Mouse (Mus musculus) forebrain, embryonic 11.5 days (tissue): ENCODE data around the gene Gm7271. TPM values are rescaled to one million over a fixed set of nuclear protein-coding genes. Genes with fewer than 3 reads are reported as not detected.

ENCODE experiments used
- ATAC-seq: fragments of 200-750 bp; cut with Nextera tagmentation; replicated peaks from 2 replicates; pipeline ENCODE4 v1.8.0; 2017; ENCODE audit warnings: moderate TSS enrichment; ENCODE audit not compliant: low FRiP score
- DNase-seq: peaks from one replicate; pipeline ENCODE4 v3.0.0-alpha.2; 2017; ENCODE audit warnings: low spot score
- H3K27ac ChIP-seq: fragments of 300-500 bp; sonication (generic); 2 replicates; pipeline ENCODE4 v1.5.1; 2014; ENCODE audit warnings: low read depth, low read length
- H3K27me3 ChIP-seq: fragments of 300-500 bp; sonication (generic); 2 replicates; pipeline ENCODE4 v1.6.1; 2014; ENCODE audit warnings: mild to moderate bottlenecking, low read length, mixed read lengths; ENCODE audit not compliant: control insufficient read depth, insufficient read depth
- H3K36me3 ChIP-seq: fragments of 300-500 bp; sonication (generic); 2 replicates; pipeline ENCODE4 v1.6.1; 2014; ENCODE audit warnings: mild to moderate bottlenecking, low read length, moderate library complexity, mixed read lengths; ENCODE audit not compliant: control insufficient read depth, insufficient read depth
- H3K4me1 ChIP-seq: fragments of 300-500 bp; sonication (generic); replicated peaks from 2 replicates; pipeline ENCODE4 v1.6.1; 2014; ENCODE audit warnings: low read length, mixed read lengths; ENCODE audit not compliant: control insufficient read depth, insufficient read depth
- H3K4me2 ChIP-seq: fragments of 300-500 bp; sonication (generic); 2 replicates; pipeline ENCODE4 v1.6.1; 2014; ENCODE audit warnings: low read depth, mild to moderate bottlenecking, low read length, moderate library complexity, mixed read lengths; ENCODE audit not compliant: severe bottlenecking
- H3K4me3 ChIP-seq: fragments of 300-500 bp; sonication (generic); 2 replicates; pipeline ENCODE4 v1.5.1; 2014; ENCODE audit warnings: low read depth, low read length
- H3K9ac ChIP-seq: fragments of 300-500 bp; sonication (generic); 2 replicates; pipeline ENCODE4 v1.6.1; 2014; ENCODE audit warnings: low read length
- H3K9me3 ChIP-seq: fragments of 300-500 bp; sonication (generic); 2 replicates; pipeline ENCODE4 v1.6.1; 2016; ENCODE audit warnings: low read length, mixed read lengths; ENCODE audit not compliant: control insufficient read depth
- WGBS: fragments of 180-500 bp; shearing (Covaris S2); extraction: QIAGEN DNeasy Blood & Tissue Kit; methylation state at CpG from one replicate; pipeline ENCODE4 v1.1.7; 2014; 5-methylcytosine and 5-hydroxymethylcytosine counted together
- polyA plus RNA-seq: library from polyadenylated mRNA; unstranded; fragments of >200 nt; fragmentation: Nextera tagmentation; extraction: Ambion mirVana; gene quantifications from 2 replicates; pipeline ENCODE4 v1.2.1, GENCODE M21; 2014

The Gm7271 gene
- polyA plus RNA-seq, 1 experiment from 2014 or later = not detected

DNA sequence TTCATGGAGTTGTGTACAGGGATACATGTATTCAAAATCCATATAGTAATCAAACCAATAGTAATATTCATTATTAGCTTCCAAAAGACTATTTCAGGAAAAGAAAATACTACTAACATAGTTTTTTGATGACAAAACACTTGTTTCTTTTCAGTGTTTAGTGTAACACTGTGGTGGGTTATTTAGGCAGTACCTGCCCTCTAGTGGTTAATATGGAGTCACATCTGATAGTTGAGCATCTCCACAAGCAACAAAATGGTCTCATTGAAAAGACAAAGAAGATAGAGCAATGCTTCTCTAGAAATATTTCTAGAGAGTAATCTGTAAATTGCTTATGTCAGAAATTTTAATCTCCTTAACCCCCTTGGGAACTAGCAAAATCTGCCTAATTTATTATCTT is 57.0 kb downstream of the Gm7271 start:
- ATAC-seq (no peak), DNase-seq (no peak)
- Histone ChIP-seq H3K4me3 (no peak overlapping the region), H3K27ac (no peak overlapping the region), H3K9me3 (no peaks in the 10 kb centered on the region), H3K4me2 (no peak overlapping the region), H3K27me3 (no peaks in the 10 kb centered on the region), H3K4me1 (no peaks in the 10 kb centered on the region), H3K36me3 (peaks cover 4% of the 10 kb centered on the region; the same call in 1 of the 2 replicates), H3K9ac (no peak overlapping the region)

DNA sequence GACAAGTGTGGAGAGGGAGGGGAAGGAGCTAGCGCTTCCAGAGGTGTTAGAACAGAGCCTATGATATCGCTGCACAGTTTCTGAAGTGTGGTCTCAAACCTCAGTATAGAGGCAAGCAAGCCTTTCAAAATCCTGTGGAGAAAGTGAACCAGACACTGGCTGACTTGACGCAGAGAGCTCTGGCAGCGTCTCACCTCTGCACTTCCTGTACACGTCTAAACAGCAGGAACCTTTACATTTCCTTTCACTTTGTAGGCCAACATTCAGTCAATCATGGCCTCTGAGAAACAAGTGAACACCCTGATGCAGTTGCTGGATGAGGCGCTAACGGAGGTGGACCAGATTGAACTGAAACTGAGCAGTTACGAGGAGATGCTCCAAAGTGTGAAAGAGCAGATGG is 59.4 kb downstream of the Gm7271 start:
- H3K27ac ChIP-seq = no peak overlapping the region
- DNase-seq (no peak), ATAC-seq (no peak)
- H3K9ac ChIP-seq = no peak overlapping the region
- 92% methylated on average over 8 of the region's 8 CpGs for WGBS
- H3K36me3 ChIP-seq = peaks cover 4% of the 10 kb centered on the region; the same call in 1 of the 2 replicates
- H3K27me3 ChIP-seq = no peaks in the 10 kb centered on the region
- H3K4me3 ChIP-seq = no peak overlapping the region
- no peak overlapping the region for H3K4me2 ChIP-seq
- H3K4me1 ChIP-seq = no peaks in the 10 kb centered on the region
- H3K9me3 ChIP-seq = no peaks in the 10 kb centered on the region

DNA sequence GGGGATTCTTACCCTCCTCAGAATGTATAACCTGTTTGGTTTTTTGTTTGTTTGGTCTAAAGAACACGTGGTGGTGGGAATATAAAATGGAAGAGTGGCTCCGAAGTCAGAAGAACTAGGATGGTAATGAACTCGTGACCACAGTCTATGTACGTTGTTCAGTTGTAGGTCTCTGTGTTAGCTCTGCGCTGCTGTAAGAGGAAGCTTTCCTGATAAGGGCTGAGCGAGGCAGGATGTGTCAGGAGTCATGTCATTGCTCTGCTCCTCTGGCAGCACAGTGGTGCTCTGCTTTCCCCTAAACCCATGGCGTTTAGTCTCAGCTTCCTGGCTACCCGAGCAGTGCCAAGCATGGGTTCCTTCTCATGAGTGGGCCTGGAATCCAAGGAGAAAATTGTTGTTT is 66.6 kb downstream of the Gm7271 start:
- ATAC-seq = no peak
- WGBS = 90% methylated on average over 8 of the region's 8 CpGs
- H3K36me3 ChIP-seq = no peaks in the 10 kb centered on the region

DNA sequence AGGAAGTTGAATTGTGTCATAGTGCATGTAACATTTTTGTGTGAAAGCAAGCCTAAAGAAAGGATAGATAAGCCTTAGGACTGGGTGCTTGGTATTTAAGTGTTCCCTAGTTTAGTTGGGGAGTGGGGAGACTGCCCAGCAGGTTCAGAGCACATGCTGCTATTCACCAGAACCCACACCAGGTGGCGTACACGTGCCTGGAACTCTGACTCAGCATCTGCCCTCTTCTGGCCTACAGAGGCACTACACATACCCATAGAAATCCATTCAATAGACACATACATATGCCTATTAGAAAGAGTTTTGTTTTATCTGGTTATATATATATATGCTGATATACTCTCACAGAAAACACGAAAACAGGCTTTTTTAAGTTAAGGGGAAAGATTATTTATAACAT is 81.5 kb downstream of the Gm7271 start:
- H3K4me2 ChIP-seq = no peak overlapping the region
- 31% methylated on average over 3 of the region's 3 CpGs for WGBS
- H3K4me3 ChIP-seq = no peak overlapping the region
- H3K9ac ChIP-seq = no peak overlapping the region
- no peaks in the 10 kb centered on the region for H3K27me3 ChIP-seq
- no peaks in the 10 kb centered on the region for H3K9me3 ChIP-seq
- ATAC-seq (no peak), DNase-seq (peak; percentile 69)
- peaks cover 10% of the 10 kb centered on the region for H3K36me3 ChIP-seq
- no peaks in the 10 kb centered on the region for H3K4me1 ChIP-seq
- H3K27ac ChIP-seq = no peak overlapping the region

More for the DNA sequence above, 66.6 kb downstream of the Gm7271 start:
- Histone ChIP-seq H3K4me3 (no peak overlapping the region), H3K4me1 (no peaks in the 10 kb centered on the region), H3K4me2 (no peak overlapping the region), H3K9me3 (no peaks in the 10 kb centered on the region), H3K9ac (no peak overlapping the region), H3K27me3 (no peaks in the 10 kb centered on the region), H3K27ac (no peak overlapping the region)
- DNase-seq = no peak

Other genes starting within 250 kb of the Gm7271 start
- 13.0 and 15.2 TPM in 2 replicates for gene Clock, start 179.2 kb upstream of the Gm7271 start, polyA plus RNA-seq
- gene Pdcl2, start 152.9 kb upstream of the Gm7271 start, polyA plus RNA-seq = not detected in 2 replicates
- gene Nmu, start 120.3 kb upstream of the Gm7271 start, polyA plus RNA-seq = not detected in 2 replicates
- gene Exoc1, start 45.3 kb downstream of the Gm7271 start, polyA plus RNA-seq = 55.7 and 56.1 TPM in 2 replicates
- gene Cep135, start 104.7 kb downstream of the Gm7271 start, polyA plus RNA-seq = 12.2 and 15.5 TPM in 2 replicates
- 39.8 and 40.6 TPM in 2 replicates for gene C530008M17Rik, start 172.5 kb downstream of the Gm7271 start, polyA plus RNA-seq